Comparison of ENCODE assay signal across 26 mouse cellular contexts in the genomic region with DNA sequence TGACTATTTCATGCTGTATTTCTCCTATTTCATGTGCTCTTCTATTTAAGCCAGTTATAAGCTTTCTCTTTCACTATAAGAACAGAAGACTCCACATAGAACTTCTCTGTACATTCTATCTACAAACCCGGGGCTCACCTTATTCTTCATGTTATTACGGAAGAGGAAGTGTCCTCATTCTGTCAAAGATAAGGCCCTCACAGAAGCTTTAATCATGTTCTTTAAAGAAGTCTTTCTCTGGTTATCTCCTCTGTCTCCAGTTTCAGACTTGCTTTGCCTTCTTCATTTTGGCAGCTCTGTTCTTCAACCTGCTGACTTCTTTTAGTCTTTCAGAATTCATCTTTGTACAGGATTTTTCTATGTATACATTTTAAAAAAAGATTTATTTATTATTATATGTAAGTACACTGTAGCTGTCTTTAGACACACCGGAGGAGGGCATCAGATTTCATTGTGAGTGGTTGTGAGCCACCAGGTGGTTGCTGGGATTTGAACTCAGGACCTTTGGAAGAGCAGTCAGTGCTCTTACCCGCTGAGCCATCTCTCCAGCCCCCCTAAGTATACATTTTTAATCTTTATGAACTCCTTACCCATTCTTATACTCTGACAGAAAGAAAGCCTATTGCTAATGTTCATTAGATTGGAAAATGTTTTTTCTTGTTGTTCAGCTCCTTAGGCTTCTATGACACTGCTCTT. TPM values are rescaled to one million over a fixed set of nuclear protein-coding genes. Genes with fewer than 3 reads are reported as not detected.
A peak's percentile ranks its signal among the peaks of the same experiment; 100 is the strongest.
DNase-seq lines count a peak whose midpoint lies in the region; ATAC-seq and TF ChIP-seq lines count a peak whose summit lies in the region.
"Had no signal": no experiment of that assay in that cellular context is flagged by ENCODE, and none has a peak within 500 bp of the region (broad histone marks: within the 10 kb centered on the region; RNA-seq: fewer than 3 reads in every experiment).

No protein-coding gene starts in this region.

- peaks cover 0 to 47% of the 10 kb centered on the region in 2 experiments; a peak in 2 of 4 replicates for H3K36me3 ChIP-seq in MEL (ENCODE audit: control insufficient read depth in 1 of 2, insufficient read depth in 2 of 2, low read length in 2 of 2)
- no peaks in the 10 kb centered on the region for H3K36me3 ChIP-seq in liver, embryonic 12.5 days
- H3K36me3 ChIP-seq in intestine, postnatal 0 days (ENCODE audit: control insufficient read depth, insufficient read depth), result no peaks in the 10 kb centered on the region
- H3K36me3 ChIP-seq: embryonic facial prominence, embryonic 15.5 days; heart, embryonic 15.5 days; hindbrain, embryonic 13.5 days; kidney, embryonic 15.5 days; limb, embryonic 15.5 days; lung, embryonic 15.5 days had no signal

- H3K9me3 ChIP-seq in MEL (replicated peaks; ENCODE audit: insufficient read depth, low read length), result no peaks in the 10 kb centered on the region
- no peaks in the 10 kb centered on the region for H3K9me3 ChIP-seq in liver, embryonic 12.5 days (replicated peaks)
- H3K9me3 ChIP-seq in intestine, postnatal 0 days (ENCODE audit: control insufficient read depth), result no peaks in the 10 kb centered on the region
- H3K9me3 ChIP-seq: embryonic facial prominence, embryonic 15.5 days; forebrain, embryonic 10.5 days; heart, embryonic 15.5 days; hindbrain, embryonic 13.5 days; kidney, embryonic 15.5 days; limb, embryonic 15.5 days; lung, embryonic 15.5 days; midbrain, embryonic 10.5 days had no signal

- peak overlapping the region; percentile 30 for H3K4me2 ChIP-seq in liver, embryonic 12.5 days
- H3K4me2 ChIP-seq in intestine, postnatal 0 days (replicated peaks; ENCODE audit: low read depth), result no peak overlapping the region
- H3K4me2 ChIP-seq: embryonic facial prominence, embryonic 15.5 days; heart, embryonic 15.5 days; hindbrain, embryonic 13.5 days; kidney, embryonic 15.5 days; limb, embryonic 15.5 days; lung, embryonic 15.5 days had no signal

- 43% methylated on average over 4 of the region's 4 CpGs for WGBS in liver, embryonic 12.5 days (ENCODE audit: insufficient replicate concordance)
- 70% methylated on average over 4 of the region's 4 CpGs for WGBS in intestine, postnatal 0 days

- H3K27ac ChIP-seq in MEL (ENCODE audit: control insufficient read depth, low read depth, low read length), result peak overlapping the region; percentile 65
- H3K27ac ChIP-seq in liver, embryonic 12.5 days, result no peak overlapping the region
- no peak overlapping the region for H3K27ac ChIP-seq in intestine, postnatal 0 days (ENCODE audit: low read depth, low read length)
- H3K27ac ChIP-seq: embryonic facial prominence, embryonic 15.5 days; forebrain, embryonic 10.5 days; heart, embryonic 15.5 days; hindbrain, embryonic 13.5 days; kidney, embryonic 15.5 days; limb, embryonic 15.5 days; lung, embryonic 15.5 days; midbrain, embryonic 10.5 days had no signal

- peak; percentile 86 to 97 for TF ChIP-seq EP300 in MEL (IDR thresholded peaks at IDR 0.05; ENCODE audit: low read depth in 1 of 2, low read length in 2 of 2)

- no peak for TF ChIP-seq CTCF in MEL (IDR thresholded peaks at IDR 0.05 in 2 of 3, conservative IDR thresholded peaks at IDR 0.05 in 1 of 3; ENCODE audit: control insufficient read depth in 1 of 3, insufficient read depth in 1 of 3, low read depth in 2 of 3, low read length in 3 of 3, poor library complexity in 1 of 3, severe bottlenecking in 1 of 3)
- TF ChIP-seq CTCF in intestine, postnatal 0 days (IDR thresholded peaks at IDR 0.05; ENCODE audit: low read depth), result no peak

- ATAC-seq in liver, embryonic 12.5 days, result no peak
- ATAC-seq in megakaryocyte progenitor cell, adult 5-6 weeks (replicated peaks; ENCODE audit: poor library complexity), result peak; percentile 80
- ATAC-seq in monocyte, adult 5-6 weeks (replicated peaks; ENCODE audit: insufficient number of reproducible peaks, low FRiP score, low TSS enrichment, poor library complexity, severe bottlenecking), result no peak
- ATAC-seq in intestine, postnatal 0 days, result no peak
- ATAC-seq: forebrain, embryonic 16.5 days had no signal

- 0 out of 2 replicates have a peak overlapping the region, but pooled peaks have one; percentile 37 for H3K9ac ChIP-seq in MEL (ENCODE audit: control insufficient read depth, low read depth, low read length, poor library complexity, severe bottlenecking)
- peak overlapping the region; percentile 31; the same call in 1 of the 2 replicates for H3K9ac ChIP-seq in liver, embryonic 12.5 days
- H3K9ac ChIP-seq in intestine, postnatal 0 days (ENCODE audit: low read depth, low read length), result no peak overlapping the region
- H3K9ac ChIP-seq: embryonic facial prominence, embryonic 15.5 days; heart, embryonic 15.5 days; hindbrain, embryonic 13.5 days; kidney, embryonic 15.5 days; limb, embryonic 15.5 days; lung, embryonic 15.5 days had no signal

- TF ChIP-seq RAD21 in MEL (IDR thresholded peaks at IDR 0.05; ENCODE audit: low read depth, low read length), result no peak

- TF ChIP-seq POLR2A in MEL (IDR thresholded peaks at IDR 0.05; ENCODE audit: control insufficient read depth in 1 of 2, insufficient read depth in 1 of 2, low read depth in 1 of 2, low read length in 2 of 2, poor library complexity in 1 of 2), result no peak

- peak overlapping the region; percentile 3 to 42; a peak in 3 of 4 replicates for H3K4me3 ChIP-seq in MEL (ENCODE audit: control insufficient read depth in 1 of 2, insufficient read depth in 1 of 2, low read depth in 2 of 2, low read length in 2 of 2)
- H3K4me3 ChIP-seq in liver, embryonic 12.5 days, result no peak overlapping the region
- no peak overlapping the region for H3K4me3 ChIP-seq in intestine, postnatal 0 days (ENCODE audit: low read depth, low read length)
- H3K4me3 ChIP-seq: embryonic facial prominence, embryonic 15.5 days; forebrain, embryonic 10.5 days; heart, embryonic 15.5 days; hindbrain, embryonic 13.5 days; kidney, embryonic 15.5 days; limb, embryonic 15.5 days; lung, embryonic 15.5 days; midbrain, embryonic 10.5 days had no signal

- H3K79me2 ChIP-seq in MEL (ENCODE audit: control insufficient read depth, insufficient read depth, low read length, poor library complexity), result peaks cover 10% of the 10 kb centered on the region

- no peaks in the 10 kb centered on the region for H3K27me3 ChIP-seq in MEL (ENCODE audit: control insufficient read depth in 1 of 2, insufficient read depth in 2 of 2, low read length in 2 of 2)
- no peaks in the 10 kb centered on the region for H3K27me3 ChIP-seq in liver, embryonic 12.5 days (replicated peaks)
- no peaks in the 10 kb centered on the region for H3K27me3 ChIP-seq in intestine, postnatal 0 days (replicated peaks; ENCODE audit: control insufficient read depth, insufficient read depth, low read length)
- H3K27me3 ChIP-seq: embryonic facial prominence, embryonic 15.5 days; heart, embryonic 15.5 days; hindbrain, embryonic 13.5 days; kidney, embryonic 15.5 days; limb, embryonic 15.5 days; lung, embryonic 15.5 days had no signal

- DNase-seq in heart, adult 11 months, result peak; percentile 50
- DNase-seq in heart, adult 18-20 months, result no peak
- peak; percentile 85 for DNase-seq in MEL (ENCODE audit: low read depth, low spot score)
- DNase-seq in gastrocnemius, adult 8-10 months (ENCODE audit: low spot score in 2 of 2), result no peak
- DNase-seq: adrenal gland, postnatal 10 days; cerebellum, adult 9-10 months; gastrocnemius, postnatal 36 days; heart, postnatal 36 days; left cerebral cortex, postnatal 4 days; lung, postnatal 36 days; right cerebral cortex, postnatal 14 days; spleen, adult 18-20 months; thymus, postnatal 14 days had no signal

- peaks cover 28 to 35% of the 10 kb centered on the region in 2 experiments for H3K4me1 ChIP-seq in MEL (ENCODE audit: control insufficient read depth in 1 of 2, insufficient read depth in 2 of 2, low read length in 2 of 2)
- peaks cover 29% of the 10 kb centered on the region for H3K4me1 ChIP-seq in liver, embryonic 12.5 days
- H3K4me1 ChIP-seq in intestine, postnatal 0 days (replicated peaks; ENCODE audit: control insufficient read depth, insufficient read depth, low read length), result no peaks in the 10 kb centered on the region
- H3K4me1 ChIP-seq: embryonic facial prominence, embryonic 15.5 days; forebrain, embryonic 10.5 days; heart, embryonic 15.5 days; lung, embryonic 15.5 days; midbrain, embryonic 10.5 days had no signal

TF ChIP-seq in MEL, 35 proteins besides CTCF, POLR2A, EP300 and RAD21 (continues in another document):
- TF ChIP-seq BHLHE40 (IDR thresholded peaks at IDR 0.05; ENCODE audit: borderline replicate concordance, low read depth, low read length) (no peak), USF2 (IDR thresholded peaks at IDR 0.05; ENCODE audit: borderline replicate concordance in 1 of 2, insufficient read depth in 1 of 2, low read depth in 1 of 2, low read length in 2 of 2) (no peak), GABPA (IDR thresholded peaks at IDR 0.05; ENCODE audit: low read depth, low read length) (no peak), MAFK (IDR thresholded peaks at IDR 0.05; ENCODE audit: borderline replicate concordance, low read depth, low read length) (peak; percentile 70), MEF2A (IDR thresholded peaks at IDR 0.05; ENCODE audit: extremely low read depth, insufficient replicate concordance, low read depth, low read length, poor library complexity, severe bottlenecking) (no peak), TBP (IDR thresholded peaks at IDR 0.05; ENCODE audit: low read depth, low read length) (peak; percentile 97)

RNA-seq across cellular contexts. Expression of gene Ahcyl2, which starts 8.9 kb away (rescaled TPM):
- 10 to 100 TPM; 21.8 to 24.2 TPM for total RNA-seq in heart, adult 18-20 months (2021)
- total RNA-seq in MEL (2012; rRNA removed), result 14.5 and 17.0 TPM in 2 replicates
- 10 to 100 TPM in 1 of 2 experiments, not detected in 1; 16.9 TPM for polyA plus RNA-seq in MEL (2012; ENCODE audit: insufficient read depth in 1 of 2, insufficient read length in 2 of 2, low read depth in 1 of 2, low replicate concordance in 2 of 2, missing spikeins in 1 of 2)
- polyA plus RNA-seq in liver, embryonic 12.5 days (2016; fragmentation: Nextera tagmentation; extraction: Ambion mirVana), result 8.6 and 10.2 TPM in 2 replicates
- total RNA-seq in megakaryocyte progenitor cell, adult 5-6 weeks (2015), result 10.2 and 19.1 TPM in 2 replicates
- 14.0 and 38.9 TPM in 2 replicates for total RNA-seq in megakaryocyte progenitor cell, adult 5-6 weeks (2017)
- 10 to 100 TPM; 16.6 to 23.1 (median 19.7) TPM for total RNA-seq in gastrocnemius, adult 8-10 months (2022)
- 43.7 to 58.4 TPM (median 52.8 TPM) in 3 replicates for total RNA-seq in monocyte, adult 5-6 weeks (2017)
- polyA plus RNA-seq in intestine, postnatal 0 days (2015; fragmentation: Nextera tagmentation; extraction: Ambion mirVana), result 74.7 and 83.6 TPM in 2 replicates

RNA-seq across cellular contexts. Expression of gene Smo, which starts 41.4 kb away (rescaled TPM):
- 1 to 10 TPM; 6.5 to 6.9 TPM for total RNA-seq in heart, adult 18-20 months (2021)
- total RNA-seq in MEL (2012; rRNA removed), result 52.0 and 62.6 TPM in 2 replicates
- polyA plus RNA-seq in MEL (2012; ENCODE audit: insufficient read depth in 1 of 2, insufficient read length in 2 of 2, low read depth in 1 of 2, low replicate concordance in 2 of 2, missing spikeins in 1 of 2), result 10 to 100 TPM in 1 of 2 experiments, not detected in 1; 83.7 TPM
- polyA plus RNA-seq in liver, embryonic 12.5 days (2016; fragmentation: Nextera tagmentation; extraction: Ambion mirVana), result 10.4 and 11.1 TPM in 2 replicates
- total RNA-seq in megakaryocyte progenitor cell, adult 5-6 weeks (2015), result 25.5 and 33.6 TPM in 2 replicates
- 16.4 and 19.9 TPM in 2 replicates for total RNA-seq in megakaryocyte progenitor cell, adult 5-6 weeks (2017)
- total RNA-seq in gastrocnemius, adult 8-10 months (2022), result 1 to 10 TPM; 1.7 to 3.1 (median 2.4) TPM
- total RNA-seq in monocyte, adult 5-6 weeks (2017), result not detected in 3 replicates
- 7.1 and 7.4 TPM in 2 replicates for polyA plus RNA-seq in intestine, postnatal 0 days (2015; fragmentation: Nextera tagmentation; extraction: Ambion mirVana)

Comparison
In these comparisons a context has a peak if more than half of its experiments do, and no peak if none do; other contexts are left out.
1. DNase-seq: peak in heart, adult 11 months (single experiment) and MEL (single experiment); none in heart, adult 18-20 months (0 of 2) and gastrocnemius, adult 8-10 months (0 of 2).
2. H3K4me3 ChIP-seq: peak in MEL (2 of 2); none in liver, embryonic 12.5 days (single experiment) and intestine, postnatal 0 days (single experiment).